Mouse (Mus musculus) urinary bladder, postnatal 14 days (tissue): ENCODE data around the gene Atp2c1.

Experiments
- DNase-seq: peaks from one replicate; pipeline ENCODE4 v3.0.0; 2021; ENCODE audit warnings: low spot score

Gene Atp2c1

GRCm38 (mm10) chr9:105363520-105364231, 163.4 kb downstream of the Atp2c1 start:
- no peak for DNase-seq

GRCm38 (mm10) chr9:105362181-105362580, 164.9 kb downstream of the Atp2c1 start:
- DNase-seq: no peak
